Mouse (Mus musculus): Measurements from ENCODE around the gene Lgals1.

DNA sequence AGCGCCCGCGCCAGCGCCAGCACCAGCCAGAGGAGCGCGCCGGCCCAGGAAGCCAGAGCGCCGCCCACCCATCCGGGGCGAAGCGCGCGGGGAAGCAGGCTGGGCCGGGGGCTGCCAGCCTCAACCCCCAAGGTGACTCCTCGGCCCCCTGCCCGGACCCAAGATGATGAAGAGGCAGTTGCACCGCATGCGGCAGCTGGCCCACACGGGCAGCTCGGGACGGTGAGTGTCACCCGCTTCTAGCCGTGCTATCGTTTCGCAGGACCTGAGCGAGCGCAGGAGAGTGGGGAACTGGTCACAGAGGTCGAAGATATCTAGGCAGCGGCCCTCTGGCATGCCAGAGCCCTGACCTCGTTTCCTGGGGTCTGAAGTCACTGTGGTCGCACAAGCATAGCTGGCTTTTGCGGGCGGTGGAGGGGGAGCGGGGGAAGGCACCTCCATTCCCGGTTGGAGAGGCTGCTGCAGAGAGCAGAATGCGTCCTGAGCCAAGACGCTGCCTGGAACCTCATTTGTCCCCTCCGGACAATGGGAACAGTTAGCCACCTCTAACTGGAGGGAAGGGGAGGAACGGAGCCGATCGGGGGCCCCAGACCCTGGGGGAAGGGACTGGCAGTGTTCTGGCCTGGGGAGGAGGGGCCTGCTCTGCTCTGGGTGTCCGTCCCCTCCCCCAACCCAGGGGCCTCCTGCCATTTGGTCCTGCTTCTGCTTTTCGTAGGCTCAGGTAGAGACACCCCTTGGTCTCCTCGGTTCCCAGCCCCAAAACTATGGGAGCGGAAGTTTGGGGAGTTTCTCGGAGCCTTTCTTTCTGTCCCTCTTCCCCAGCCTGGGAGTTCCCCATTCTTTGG is 26.6 kb upstream of the Lgals1 start, which contains the start of gene Sh3bp1:
- TF ChIP-seq CTCF (IDR thresholded peaks at IDR 0.05; ENCODE audit: low read depth, low read length) (no peak), POLR2A (IDR thresholded peaks at IDR 0.05; ENCODE audit: borderline replicate concordance, low read depth, low read length) (no peak)

Data from bone marrow macrophage, adult 2 months (primary cell).